Mouse (Mus musculus) adrenal gland, postnatal 14 days (tissue): ENCODE data around the gene Zfp710. TPM values are rescaled to one million over a fixed set of nuclear protein-coding genes. Genes with fewer than 3 reads are reported as not detected.
A peak's percentile ranks its signal among the peaks of the same experiment; 100 is the strongest.

ENCODE experiments used
- DNase-seq: peaks from one replicate; pipeline ENCODE4 v3.0.0; 2021; ENCODE audit warnings: mixed read lengths
- total RNA-seq: library from RNA; stranded (reverse); gene quantifications from 2 replicates; pipeline ENCODE4 v1.2.3, GENCODE M21; 2021

The Zfp710 gene
- total RNA-seq, 1 experiment from 2014 or later, result 21.3 TPM

GRCm38 (mm10) chr7:80078792-80079301, 54.2 kb downstream of the Zfp710 start:
- DNase-seq, result peak; percentile 89

- no peak for DNase-seq
Observed at GRCm38 (mm10) chr7:80081586-80082554, 57.3 kb downstream of the Zfp710 start.

GRCm38 (mm10) chr7:80084484-80084931, 59.9 kb downstream of the Zfp710 start:
- DNase-seq, result peak; percentile 87

- no peak for DNase-seq
Observed at GRCm38 (mm10) chr7:80085970-80086715, 61.5 kb downstream of the Zfp710 start.

GRCm38 (mm10) chr7:80088191-80088590, 63.6 kb downstream of the Zfp710 start:
- no peak for DNase-seq

- DNase-seq, result no peak
Observed at GRCm38 (mm10) chr7:80090191-80091003, 65.8 kb downstream of the Zfp710 start.

GRCm38 (mm10) chr7:80091004-80091865, 66.6 kb downstream of the Zfp710 start:
- DNase-seq, result no peak

GRCm38 (mm10) chr7:80091866-80092210, 67.2 kb downstream of the Zfp710 start:
- DNase-seq, result no peak

- DNase-seq, result peak; percentile 82
Observed at GRCm38 (mm10) chr7:80092351-80093046, 67.9 kb downstream of the Zfp710 start.

GRCm38 (mm10) chr7:80094481-80094880, 69.9 kb downstream of the Zfp710 start:
- no peak for DNase-seq

GRCm38 (mm10) chr7:80095598-80096309, 71.1 kb downstream of the Zfp710 start:
- no peak for DNase-seq

- DNase-seq, result no peak
Observed at GRCm38 (mm10) chr7:80098389-80098976, 73.9 kb downstream of the Zfp710 start.

- no peak for DNase-seq
Observed at GRCm38 (mm10) chr7:80103335-80103734, 78.7 kb downstream of the Zfp710 start.

GRCm38 (mm10) chr7:80105637-80106390, 81.2 kb downstream of the Zfp710 start:
- no peak for DNase-seq

GRCm38 (mm10) chr7:80106441-80106840, 81.8 kb downstream of the Zfp710 start:
- no peak for DNase-seq

GRCm38 (mm10) chr7:80111066-80112045, 86.7 kb downstream of the Zfp710 start:
- DNase-seq, result no peak

GRCm38 (mm10) chr7:80113989-80114388, 89.4 kb downstream of the Zfp710 start:
- peak; percentile 52 for DNase-seq
